In the genomic region with DNA sequence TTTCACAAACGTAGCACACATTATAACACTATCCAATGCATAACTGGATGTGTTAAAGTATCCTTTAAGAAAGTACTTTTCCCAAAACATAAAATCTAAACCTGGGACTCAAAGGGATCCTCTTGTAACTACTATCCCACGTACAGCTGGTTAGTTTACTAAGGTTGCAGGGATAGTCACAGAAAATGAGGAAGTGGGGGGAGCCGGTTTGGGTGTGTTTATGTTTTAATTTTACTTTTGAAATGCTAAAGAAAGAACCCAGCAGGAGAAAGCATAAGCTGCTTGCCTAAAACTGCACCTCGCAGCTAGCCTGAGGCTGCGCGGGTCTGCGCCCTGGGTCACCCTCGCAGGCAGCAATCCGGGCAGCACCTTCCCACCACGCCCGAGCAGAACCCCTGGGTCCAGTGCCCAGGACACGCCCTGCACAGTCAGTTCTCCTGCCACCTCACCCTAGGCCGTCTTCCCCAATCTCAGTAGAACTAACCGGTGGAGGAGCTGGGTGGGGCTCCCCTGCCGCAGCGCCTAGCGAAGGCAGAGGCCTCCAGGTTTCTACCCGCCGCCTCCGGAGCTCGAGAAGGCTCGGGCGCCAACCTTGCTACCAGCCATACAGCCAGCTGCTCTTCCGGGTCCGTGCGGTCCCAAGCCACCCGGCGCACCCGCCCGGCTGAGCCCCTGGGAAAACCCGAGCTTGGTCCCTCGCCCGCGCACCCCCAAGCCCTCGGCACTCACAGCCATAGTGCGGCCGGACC, we compare ENCODE assay signal across 8 mouse cellular contexts. TPM values are rescaled to one million over a fixed set of nuclear protein-coding genes. Genes with fewer than 3 reads are reported as not detected.
DNase-seq lines count a peak whose midpoint lies in the region; ATAC-seq and TF ChIP-seq lines count a peak whose summit lies in the region.

No protein-coding gene starts in this region.

- peak overlapping the region; percentile 89 for H3K9ac ChIP-seq in MEL (ENCODE audit: control insufficient read depth, low read depth, low read length, poor library complexity, severe bottlenecking)
- peak overlapping the region; percentile 73 for H3K9ac ChIP-seq in forebrain, embryonic 12.5 days
- peak overlapping the region; percentile 73 for H3K9ac ChIP-seq in intestine, postnatal 0 days (ENCODE audit: low read depth, low read length)

- H3K27me3 ChIP-seq in MEL (ENCODE audit: control insufficient read depth in 1 of 2, insufficient read depth in 2 of 2, low read length in 2 of 2) = no peaks in the 10 kb centered on the region
- H3K27me3 ChIP-seq in forebrain, embryonic 12.5 days = peaks cover 9% of the 10 kb centered on the region; the same call in 1 of the 2 replicates
- no peaks in the 10 kb centered on the region for H3K27me3 ChIP-seq in intestine, postnatal 0 days (replicated peaks; ENCODE audit: control insufficient read depth, insufficient read depth, low read length)

- peaks cover 11% of the 10 kb centered on the region for H3K79me2 ChIP-seq in MEL (ENCODE audit: control insufficient read depth, insufficient read depth, low read length, poor library complexity)

- intact Hi-C loops in left cerebral cortex, postnatal 25 days (cut with DNase I) = loop anchor here (2.0 to 10.0 kb wide), 2 partner anchors 36 to 58 kb away; no protein-coding TSS in a partner anchor

- peak overlapping the region; percentile 69 to 89 for H3K4me3 ChIP-seq in MEL (ENCODE audit: control insufficient read depth in 1 of 2, insufficient read depth in 1 of 2, low read depth in 2 of 2, low read length in 2 of 2)
- peak overlapping the region; percentile 70 for H3K4me3 ChIP-seq in forebrain, embryonic 12.5 days (replicated peaks)
- H3K4me3 ChIP-seq in intestine, postnatal 0 days (ENCODE audit: low read depth, low read length) = peak overlapping the region; percentile 62

- peak in 1 of 2 experiments; percentile 17; a peak in 1 of 4 replicates for TF ChIP-seq EP300 in MEL (IDR thresholded peaks at IDR 0.05; ENCODE audit: low read depth in 1 of 2, low read length in 2 of 2)

- no peak; the same call in 1 of the 2 replicates for ATAC-seq in forebrain, embryonic 12.5 days (ENCODE audit: low FRiP score)
- ATAC-seq in intestine, postnatal 0 days = peak; percentile 83
- peak; percentile 67 for ATAC-seq in megakaryocyte-erythroid progenitor cell, adult 5-6 weeks (replicated peaks; ENCODE audit: low FRiP score, low TSS enrichment, poor library complexity, severe bottlenecking)

- H3K4me1 ChIP-seq in MEL (ENCODE audit: control insufficient read depth in 1 of 2, insufficient read depth in 2 of 2, low read length in 2 of 2) = peaks cover 0 to 14% of the 10 kb centered on the region in 2 experiments; a peak in 3 of 4 replicates
- H3K4me1 ChIP-seq in forebrain, embryonic 12.5 days = peaks cover 13% of the 10 kb centered on the region; the same call in 1 of the 2 replicates
- H3K4me1 ChIP-seq in intestine, postnatal 0 days (replicated peaks; ENCODE audit: control insufficient read depth, insufficient read depth, low read length) = peaks cover 3% of the 10 kb centered on the region; the same call in 1 of the 2 replicates

- no peak for TF ChIP-seq CTCF in MEL (IDR thresholded peaks at IDR 0.05 in 2 of 3, conservative IDR thresholded peaks at IDR 0.05 in 1 of 3; ENCODE audit: control insufficient read depth in 1 of 3, insufficient read depth in 1 of 3, low read depth in 2 of 3, low read length in 3 of 3, poor library complexity in 1 of 3, severe bottlenecking in 1 of 3)
- TF ChIP-seq CTCF in intestine, postnatal 0 days (IDR thresholded peaks at IDR 0.05; ENCODE audit: low read depth) = no peak

- WGBS in forebrain, embryonic 12.5 days = 2% methylated on average over 37 of the region's 37 CpGs
- WGBS in intestine, postnatal 0 days = under 1% methylated on average over 37 of the region's 37 CpGs

- H3K27ac ChIP-seq in MEL (ENCODE audit: control insufficient read depth, low read depth, low read length) = peak overlapping the region; percentile 60
- peak overlapping the region; percentile 25 for H3K27ac ChIP-seq in forebrain, embryonic 12.5 days
- peak overlapping the region; percentile 89 for H3K27ac ChIP-seq in intestine, postnatal 0 days (ENCODE audit: low read depth, low read length)

- peak overlapping the region; percentile 88 for H3K4me2 ChIP-seq in forebrain, embryonic 12.5 days
- peak overlapping the region; percentile 69 for H3K4me2 ChIP-seq in intestine, postnatal 0 days (replicated peaks; ENCODE audit: low read depth)

- H3K36me3 ChIP-seq in MEL (ENCODE audit: control insufficient read depth in 1 of 2, insufficient read depth in 2 of 2, low read length in 2 of 2) = peaks cover 0 to 14% of the 10 kb centered on the region in 2 experiments; a peak in 3 of 4 replicates
- H3K36me3 ChIP-seq in forebrain, embryonic 12.5 days (replicated peaks) = peaks cover 20% of the 10 kb centered on the region
- peaks cover 22% of the 10 kb centered on the region for H3K36me3 ChIP-seq in intestine, postnatal 0 days (ENCODE audit: control insufficient read depth, insufficient read depth)

- no peak for TF ChIP-seq RAD21 in MEL (IDR thresholded peaks at IDR 0.05; ENCODE audit: low read depth, low read length)

- no peak for TF ChIP-seq POLR2A in MEL (IDR thresholded peaks at IDR 0.05; ENCODE audit: control insufficient read depth in 1 of 2, insufficient read depth in 1 of 2, low read depth in 1 of 2, low read length in 2 of 2, poor library complexity in 1 of 2)

- H3K9me3 ChIP-seq in MEL (replicated peaks; ENCODE audit: insufficient read depth, low read length) = no peaks in the 10 kb centered on the region
- H3K9me3 ChIP-seq in forebrain, embryonic 12.5 days = no peaks in the 10 kb centered on the region
- H3K9me3 ChIP-seq in intestine, postnatal 0 days (ENCODE audit: control insufficient read depth) = no peaks in the 10 kb centered on the region

- peak; percentile 7 for DNase-seq in embryo, embryonic 11.5 days (ENCODE audit: low read depth, low spot score)
- DNase-seq in embryo, embryonic 11 days = no peak
- peak; percentile 88 for DNase-seq in MEL (ENCODE audit: low read depth, low spot score)
- no peak for DNase-seq in yolk sac, embryonic 10.5 days (ENCODE audit: low spot score)
- no peak for DNase-seq in left cerebral cortex, postnatal 25 days (ENCODE audit: low spot score in 2 of 2)

TF ChIP-seq in MEL, 35 proteins besides CTCF, POLR2A, EP300 and RAD21 (continues in another document):
- peak; percentile 57; the same call in 1 of the 2 replicates for TF ChIP-seq ETS1 (IDR thresholded peaks at IDR 0.05; ENCODE audit: low read depth, low read length)
- no peak for TF ChIP-seq TCF12 (IDR thresholded peaks at IDR 0.05; ENCODE audit: low read depth, low read length)
- no peak for TF ChIP-seq MYC (IDR thresholded peaks at IDR 0.05; ENCODE audit: low read depth, low read length)
- TF ChIP-seq USF1 (IDR thresholded peaks at IDR 0.05; ENCODE audit: low read depth, low read length) = no peak
- TF ChIP-seq GATA1 (IDR thresholded peaks at IDR 0.05; ENCODE audit: low read depth, low read length) = no peak
- TF ChIP-seq E2F4 (IDR thresholded peaks at IDR 0.05; ENCODE audit: borderline replicate concordance, low read depth, low read length) = no peak
- no peak for TF ChIP-seq BHLHE40 (IDR thresholded peaks at IDR 0.05; ENCODE audit: borderline replicate concordance, low read depth, low read length)
- TF ChIP-seq ZC3H11A (IDR thresholded peaks at IDR 0.05; ENCODE audit: low read depth, low read length) = no peak
- no peak for TF ChIP-seq TAL1 (IDR thresholded peaks at IDR 0.05; ENCODE audit: low read length)
- no peak for TF ChIP-seq MAFK (IDR thresholded peaks at IDR 0.05; ENCODE audit: borderline replicate concordance, low read depth, low read length)
- TF ChIP-seq POLR2AphosphoS2 (IDR thresholded peaks at IDR 0.05; ENCODE audit: low read length) = no peak
- TF ChIP-seq USF2 (IDR thresholded peaks at IDR 0.05; ENCODE audit: borderline replicate concordance in 1 of 2, insufficient read depth in 1 of 2, low read depth in 1 of 2, low read length in 2 of 2) = no peak
- TF ChIP-seq CHD1 (IDR thresholded peaks at IDR 0.05; ENCODE audit: low read depth, low read length) = no peak; the same call in 1 of the 2 replicates
- TF ChIP-seq ELF1 (IDR thresholded peaks at IDR 0.05; ENCODE audit: low read depth, low read length) = peak; percentile 15; the same call in 1 of the 2 replicates
- TF ChIP-seq NRF1 (IDR thresholded peaks at IDR 0.05; ENCODE audit: insufficient read depth, low read depth, low read length, poor library complexity, severe bottlenecking) = peak; percentile 33; the same call in 1 of the 2 replicates
- TF ChIP-seq HCFC1 (IDR thresholded peaks at IDR 0.05; ENCODE audit: low read depth, low read length) = no peak
- TF ChIP-seq MAX (IDR thresholded peaks at IDR 0.05; ENCODE audit: low read length) = peak; percentile 42
- TF ChIP-seq UBTF (IDR thresholded peaks at IDR 0.05; ENCODE audit: borderline replicate concordance, insufficient read depth, low read depth, low read length) = peak; percentile 79; the same call in 1 of the 2 replicates
- TF ChIP-seq KAT2A (conservative IDR thresholded peaks at IDR 0.05; ENCODE audit: low read depth, low read length) = no peak
- TF ChIP-seq ZKSCAN1 (IDR thresholded peaks at IDR 0.05; ENCODE audit: low read depth, low read length) = no peak
- TF ChIP-seq JUND (IDR thresholded peaks at IDR 0.05; ENCODE audit: low read depth, low read length) = no peak

RNA-seq across cellular contexts. Expression of a gene that starts 23.2 kb away (rescaled TPM):
- 20.6 and 29.4 TPM in 2 replicates for total RNA-seq in MEL (2012; rRNA removed)
- 10 to 100 TPM; 58.8 to 87.9 TPM for polyA plus RNA-seq in MEL (2012; ENCODE audit: insufficient read depth in 1 of 2, insufficient read length in 2 of 2, low read depth in 1 of 2, low replicate concordance in 2 of 2, missing spikeins in 1 of 2)
- 30.8 and 31.6 TPM in 2 replicates for polyA plus RNA-seq in forebrain, embryonic 12.5 days (2016; fragmentation: Nextera tagmentation; extraction: Ambion mirVana)
- 32.3 and 34.1 TPM in 2 replicates for polyA plus RNA-seq in intestine, postnatal 0 days (2015; fragmentation: Nextera tagmentation; extraction: Ambion mirVana)
- total RNA-seq in megakaryocyte-erythroid progenitor cell, adult 5-6 weeks (2014; fragmentation: Nextera tagmentation) = 31.2 and 41.7 TPM in 2 replicates
- 39.6 and 54.4 TPM in 2 replicates for total RNA-seq in megakaryocyte-erythroid progenitor cell, adult 5-6 weeks (2017)
- total RNA-seq in left cerebral cortex, postnatal 25 days (2021) = 10 to 100 TPM; 20.3 to 22.0 TPM

RNA-seq across cellular contexts. Expression of a gene that starts 58.1 kb away (rescaled TPM):
- total RNA-seq in MEL (2012; rRNA removed) = 1.1 and 1.2 TPM in 2 replicates
- polyA plus RNA-seq in MEL (2012; ENCODE audit: insufficient read depth in 1 of 2, insufficient read length in 2 of 2, low read depth in 1 of 2, low replicate concordance in 2 of 2, missing spikeins in 1 of 2) = 1 to 10 TPM in 1 of 2 experiments, not detected in 1; 2.4 TPM
- polyA plus RNA-seq in forebrain, embryonic 12.5 days (2016; fragmentation: Nextera tagmentation; extraction: Ambion mirVana) = 3.7 and 4.5 TPM in 2 replicates
- 0.68 and 0.80 TPM in 2 replicates for polyA plus RNA-seq in intestine, postnatal 0 days (2015; fragmentation: Nextera tagmentation; extraction: Ambion mirVana)
- 5.0 and 5.4 TPM in 2 replicates for total RNA-seq in megakaryocyte-erythroid progenitor cell, adult 5-6 weeks (2014; fragmentation: Nextera tagmentation)
- total RNA-seq in megakaryocyte-erythroid progenitor cell, adult 5-6 weeks (2017) = 2.3 and 12.5 TPM in 2 replicates
- 10 to 100 TPM; 11.5 to 15.5 TPM for total RNA-seq in left cerebral cortex, postnatal 25 days (2021)

Comparison
In these comparisons a context has a peak if more than half of its experiments do, and no peak if none do; other contexts are left out.
1. DNase-seq: peak in embryo, embryonic 11.5 days (single experiment) and MEL (single experiment); none in embryo, embryonic 11 days (single experiment), yolk sac, embryonic 10.5 days (single experiment) and left cerebral cortex, postnatal 25 days (0 of 2).
2. H3K27ac ChIP-seq: peak in every context shown above with its lines; median percentile 89 in intestine, postnatal 0 days; 60 in MEL; 25 in forebrain, embryonic 12.5 days.
3. Peak in every context shown above with its lines, with median percentiles within 50 percentile points of each other: H3K4me3 ChIP-seq and H3K9ac ChIP-seq.